Mouse (Mus musculus) lung, adult 2 months (tissue): ENCODE data around the gene Mylk2. TPM values are rescaled to one million over a fixed set of nuclear protein-coding genes. Genes with fewer than 3 reads are reported as not detected.
A peak's percentile ranks its signal among the peaks of the same experiment; 100 is the strongest.

ENCODE experiments used
- DNase-seq: peaks from one replicate; pipeline ENCODE4 v3.0.0; 2022
- H3K4me1 ChIP-seq: fragments of 200-500 bp; 2 replicates; pipeline ENCODE4 v1.6.1; 2011; ENCODE audit warnings: low read length; ENCODE audit not compliant: control insufficient read depth, insufficient read depth
- H3K4me3 ChIP-seq: fragments of 200-500 bp; replicated peaks from 2 replicates; pipeline ENCODE3; 2011; ENCODE audit warnings: low read depth, mild to moderate bottlenecking, control low read depth, low read length; ENCODE audit errors: extremely low read depth
- CTCF ChIP-seq: fragments of 200-500 bp; IDR thresholded peaks from 2 replicates; pipeline ENCODE4 v1.5.1; 2011; ENCODE audit warnings: mild to moderate bottlenecking, low read length, control low read depth; ENCODE audit not compliant: insufficient read depth
- POLR2A ChIP-seq: fragments of 200-500 bp; IDR thresholded peaks from 2 replicates; pipeline ENCODE4 v1.6.1; 2011; ENCODE audit warnings: low read depth, mild to moderate bottlenecking, control low read depth, low read length, borderline replicate concordance; ENCODE audit errors: extremely low read depth
- WGBS: fragments of 180-500 bp; shearing (Covaris S2); methylation state at CpG from one replicate; pipeline ENCODE4 v1.1.7; 2018; 5-methylcytosine and 5-hydroxymethylcytosine counted together
- polyA plus RNA-seq: library from polyadenylated mRNA; depleted of rRNA; stranded (reverse); fragments of >200 nt; gene quantifications from 2 replicates; pipeline ENCODE4 v1.2.3, GENCODE M21; 2012; rRNA removed

The Mylk2 gene
- polyA plus RNA-seq, 1 experiment = 3.9 TPM

DNA sequence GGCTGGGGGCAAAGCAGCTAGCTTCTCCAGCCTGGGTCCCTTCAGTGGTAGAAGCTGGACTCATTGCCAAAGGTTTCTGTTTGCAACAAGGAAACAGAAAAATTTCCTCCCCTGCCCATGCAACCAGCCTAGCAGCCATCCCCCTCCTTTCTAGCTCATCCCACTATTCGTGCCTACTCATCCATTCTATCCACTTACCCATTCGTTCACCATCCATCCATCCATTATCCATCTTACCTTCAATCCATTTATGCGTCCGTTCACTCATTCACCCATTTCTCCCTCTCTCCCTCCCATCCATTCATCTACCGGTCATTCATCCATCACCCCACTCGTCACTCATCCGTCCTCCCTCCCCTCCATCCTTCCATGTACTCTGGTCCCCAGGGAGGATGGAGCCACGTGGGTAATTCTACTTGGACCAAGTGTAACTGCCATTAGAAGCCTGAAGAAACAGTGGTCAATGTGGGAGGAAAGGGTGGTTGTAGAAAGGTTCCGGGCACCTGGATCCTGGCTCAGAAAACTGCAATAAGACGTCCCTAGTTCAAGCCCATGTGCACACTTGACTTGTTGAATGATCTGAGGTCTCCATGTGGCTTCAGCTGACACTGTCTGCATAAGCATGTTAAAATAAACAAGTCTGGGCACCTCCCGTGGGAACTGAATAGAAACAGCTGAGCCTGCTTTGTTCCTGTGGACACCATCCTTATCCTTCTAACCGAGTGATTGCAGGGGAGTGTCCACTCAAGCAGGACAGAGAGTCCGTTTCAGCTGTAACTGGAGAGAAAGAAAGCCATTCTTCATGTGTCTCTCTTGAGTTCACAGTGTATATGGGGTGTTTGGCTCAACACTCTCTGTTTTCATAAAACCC, 40.9 kb downstream of the Mylk2 start:
- Histone ChIP-seq H3K4me3 (no peak overlapping the region), H3K4me1 (no peaks in the 10 kb centered on the region)
- 15% methylated on average over 13 of the region's 13 CpGs for WGBS
- no peak for DNase-seq
- TF ChIP-seq POLR2A (no peak), CTCF (no peak)

DNA sequence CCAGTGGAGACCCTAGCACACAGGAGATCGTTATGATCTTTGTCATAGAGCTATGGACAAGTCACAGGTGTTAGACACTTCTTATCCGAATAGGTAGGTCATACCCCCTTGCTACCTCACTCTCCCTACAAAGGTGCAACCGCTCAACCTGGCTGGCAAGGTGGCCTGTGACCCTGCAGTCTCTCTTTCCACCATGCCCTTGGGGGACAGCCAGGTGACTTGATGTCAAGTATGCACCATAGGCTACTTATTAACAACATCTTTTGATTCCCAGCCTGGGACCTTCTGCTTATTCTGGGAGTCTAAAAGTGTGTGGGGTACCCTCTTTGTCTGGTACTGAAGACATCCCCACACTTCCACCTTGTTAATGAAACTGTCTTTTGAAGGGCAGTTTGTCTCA, 47.0 kb downstream of the Mylk2 start:
- no peak for TF ChIP-seq POLR2A
- no peak for TF ChIP-seq CTCF
- WGBS = 59% methylated on average over 3 of the region's 3 CpGs
- H3K4me1 ChIP-seq = no peaks in the 10 kb centered on the region
- DNase-seq = no peak
- no peak overlapping the region for H3K4me3 ChIP-seq

DNA sequence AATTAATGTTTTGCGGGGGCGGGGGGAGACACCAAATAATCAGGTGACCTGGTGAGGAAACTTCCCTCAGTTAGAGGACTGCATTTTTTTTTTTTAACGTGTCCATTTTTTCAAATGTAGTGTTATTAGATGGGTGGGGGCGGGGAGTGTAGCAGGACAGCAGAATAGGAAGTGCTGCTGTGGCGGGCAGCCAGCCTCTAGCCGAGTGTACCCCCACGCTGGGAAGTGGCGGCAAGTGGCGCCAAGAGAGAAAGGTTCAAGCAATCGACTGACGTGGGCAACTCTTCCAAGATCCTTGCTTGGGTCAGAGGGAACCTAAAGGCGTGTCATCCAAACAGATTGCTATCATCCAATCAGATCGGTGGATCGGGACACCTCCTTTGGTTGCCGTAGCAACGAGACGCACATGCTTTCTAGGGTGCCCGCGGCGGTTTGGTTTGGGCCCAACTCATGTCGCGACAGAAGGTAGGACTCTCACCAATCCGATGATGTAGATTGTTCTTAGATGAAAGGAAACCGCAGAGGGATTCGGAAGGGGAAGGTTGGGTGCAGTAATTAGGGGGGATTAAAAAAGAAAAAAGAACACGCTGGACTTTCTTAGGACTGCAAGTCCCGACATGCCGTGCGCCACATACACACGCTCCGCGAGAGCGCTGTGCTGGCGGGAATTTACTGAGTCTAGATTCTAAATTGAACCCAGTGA, 51.1 kb downstream of the Mylk2 start, which contains the start of gene Ttll9:
Ttll9 (plus strand) TSS at position 395 of the 703 bp plus-strand sequence.
- TF ChIP-seq CTCF = no peak
- TF ChIP-seq POLR2A = no peak
- WGBS = under 1% methylated on average over 34 of the region's 34 CpGs
- DNase-seq = peak; percentile 52
- Histone ChIP-seq H3K4me3 (peak within 1 kb of the TSS; percentile 54), H3K4me1 (no peaks in the 10 kb centered on the region)

DNA sequence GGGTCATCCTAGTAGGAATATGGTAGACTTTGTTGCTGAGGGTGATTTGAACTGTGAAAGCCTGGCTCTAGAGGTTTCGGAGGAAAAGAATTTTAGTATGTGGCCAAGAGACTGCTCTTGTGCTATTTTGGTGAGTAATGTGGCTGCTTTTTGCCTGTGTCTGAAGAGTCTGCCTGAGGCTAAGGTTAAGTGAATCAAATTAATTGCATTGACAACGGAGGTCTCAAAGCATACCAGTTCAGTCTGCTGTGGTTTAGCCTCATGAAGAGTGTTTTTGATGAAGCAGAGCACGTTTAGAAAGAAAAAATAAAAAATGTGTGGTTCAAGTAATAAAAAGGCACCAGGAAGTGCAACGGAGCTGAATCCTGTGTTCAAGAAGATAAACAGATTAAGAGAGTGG, 54.4 kb downstream of the Mylk2 start:
- no peak overlapping the region for H3K4me3 ChIP-seq
- WGBS = 65% methylated on average over 4 of the region's 4 CpGs
- no peak for DNase-seq
- TF ChIP-seq CTCF (no peak), POLR2A (no peak)
- no peaks in the 10 kb centered on the region for H3K4me1 ChIP-seq

Other genes starting within 250 kb of the Mylk2 start
- gene H13, start 241.9 kb upstream of the Mylk2 start, polyA plus RNA-seq = 125 and 149 TPM in 2 replicates
- 2.9 and 3.8 TPM in 2 replicates for gene Mcts2, start 224.3 kb upstream of the Mylk2 start, polyA plus RNA-seq
- gene Id1, start 175.1 kb upstream of the Mylk2 start, polyA plus RNA-seq = 323 and 438 TPM in 2 replicates
- gene Cox4i2, start 157.2 kb upstream of the Mylk2 start, polyA plus RNA-seq = 84.7 and 90.1 TPM in 2 replicates
- 113 and 118 TPM in 2 replicates for gene Bcl2l1, start 79.6 kb upstream of the Mylk2 start, polyA plus RNA-seq
- gene Tpx2, start 63.4 kb upstream of the Mylk2 start, polyA plus RNA-seq = 0.63 and 0.77 TPM in 2 replicates
- gene Foxs1, start 21.9 kb downstream of the Mylk2 start, polyA plus RNA-seq = 11.1 and 12.9 TPM in 2 replicates
- gene Dusp15, start 40.3 kb downstream of the Mylk2 start, polyA plus RNA-seq = 0.37 and 0.60 TPM in 2 replicates
- 3.4 and 3.8 TPM in 2 replicates for gene Ttll9, start 51.1 kb downstream of the Mylk2 start, polyA plus RNA-seq
- gene Pdrg1, start 104.1 kb downstream of the Mylk2 start, polyA plus RNA-seq = 39.9 and 61.9 TPM in 2 replicates
- 0.03 TPM in 1 of 2 replicates, not detected in the other for gene Xkr7, start 120.5 kb downstream of the Mylk2 start, polyA plus RNA-seq
- 164 and 177 TPM in 2 replicates for gene Ccm2l, start 154.6 kb downstream of the Mylk2 start, polyA plus RNA-seq
- 45.0 and 52.8 TPM in 2 replicates for gene Hck, start 197.1 kb downstream of the Mylk2 start, polyA plus RNA-seq
- gene Tm9sf4, start 250.0 kb downstream of the Mylk2 start, polyA plus RNA-seq = 32.7 and 45.8 TPM in 2 replicates